Mouse (Mus musculus): ENCODE data around the gene Fam124b.

DNA sequence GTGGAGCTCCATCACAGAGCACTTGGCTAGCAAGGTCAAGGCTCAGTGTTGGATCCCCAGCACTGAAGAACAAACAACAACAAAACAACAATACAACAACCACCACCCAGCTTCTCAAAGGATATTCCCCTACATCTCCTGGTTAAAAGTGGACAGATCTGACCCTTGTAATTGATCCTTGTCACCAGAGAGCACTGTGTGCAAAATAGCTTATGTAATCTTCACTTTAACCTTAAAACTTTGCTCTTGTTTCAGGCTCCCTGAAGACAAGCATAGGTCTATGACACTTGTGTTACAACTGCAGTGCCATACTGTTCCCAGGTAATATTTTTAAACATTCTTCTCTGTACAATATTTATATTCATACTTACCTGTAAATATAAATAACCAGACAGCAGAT, 28.9 kb upstream of the Fam124b start:
- TF ChIP-seq GATA1 (IDR thresholded peaks at IDR 0.05; ENCODE audit: borderline replicate concordance, low read length) (no peak), CTCF (IDR thresholded peaks at IDR 0.05; ENCODE audit: low read depth, low read length) (no peak), TAL1 (conservative IDR thresholded peaks at IDR 0.05; ENCODE audit: low read depth, low read length) (no peak), GATA2 (IDR thresholded peaks at IDR 0.05; ENCODE audit: borderline replicate concordance, low read depth, low read length) (no peak)
